Mouse (Mus musculus) midbrain, embryonic 11.5 days (tissue): Measurements from ENCODE around the gene Nat8f4. TPM values are rescaled to one million over a fixed set of nuclear protein-coding genes. Genes with fewer than 3 reads are reported as not detected.

Source experiments
- ATAC-seq: fragments of 200-750 bp; cut with Nextera tagmentation; 2 replicates; pipeline ENCODE4 v1.8.0; 2017; ENCODE audit warnings: moderate TSS enrichment, moderate library complexity; ENCODE audit not compliant: low FRiP score
- DNase-seq: peaks from one replicate; pipeline ENCODE4 v3.0.0; 2015; ENCODE audit warnings: low spot score; ENCODE audit errors: missing footprints
- H3K27ac ChIP-seq: fragments of 300-500 bp; sonication (generic); 2 replicates; pipeline ENCODE4 v1.5.1; 2014; ENCODE audit warnings: low read depth, low read length
- H3K27me3 ChIP-seq: fragments of 300-500 bp; sonication (generic); 2 replicates; pipeline ENCODE4 v1.6.1; 2014; ENCODE audit warnings: mild to moderate bottlenecking, low read length, moderate library complexity, mixed read lengths; ENCODE audit not compliant: control insufficient read depth, insufficient read depth
- H3K36me3 ChIP-seq: fragments of 300-500 bp; sonication (generic); 2 replicates; pipeline ENCODE4 v1.6.1; 2014; ENCODE audit warnings: mild to moderate bottlenecking, low read length, moderate library complexity, mixed read lengths; ENCODE audit not compliant: control insufficient read depth, insufficient read depth
- H3K4me1 ChIP-seq: fragments of 300-500 bp; sonication (generic); 2 replicates; pipeline ENCODE4 v1.6.1; 2014; ENCODE audit warnings: low read length; ENCODE audit not compliant: control insufficient read depth, insufficient read depth
- H3K4me2 ChIP-seq: fragments of 300-500 bp; sonication (generic); 2 replicates; pipeline ENCODE4 v1.6.1; 2014; ENCODE audit warnings: mild to moderate bottlenecking, moderate library complexity
- H3K4me3 ChIP-seq: fragments of 300-500 bp; sonication (generic); 2 replicates; pipeline ENCODE4 v1.5.1; 2014; ENCODE audit warnings: low read depth, low read length
- H3K9ac ChIP-seq: fragments of 300-500 bp; sonication (generic); 2 replicates; pipeline ENCODE4 v1.6.1; 2014; ENCODE audit warnings: low read length
- H3K9me3 ChIP-seq: fragments of 300-500 bp; sonication (generic); 2 replicates; pipeline ENCODE4 v1.6.1; 2016; ENCODE audit warnings: low read length; ENCODE audit not compliant: control insufficient read depth
- WGBS: fragments of 180-500 bp; shearing (Covaris S2); extraction: QIAGEN DNeasy Blood & Tissue Kit; methylation state at CpG from one replicate; pipeline ENCODE4 v1.1.7; 2014; 5-methylcytosine and 5-hydroxymethylcytosine counted together
- polyA plus RNA-seq: library from polyadenylated mRNA; unstranded; fragments of >200 nt; fragmentation: Nextera tagmentation; extraction: Ambion mirVana; gene quantifications from 2 replicates; pipeline ENCODE4 v1.2.1, GENCODE M21; 2014

Gene Nat8f4
- polyA plus RNA-seq, 1 experiment from 2014 or later, result 7.0 TPM

- Histone ChIP-seq H3K27me3 (no peaks in the 10 kb centered on the region), H3K27ac (no peak overlapping the region), H3K4me1 (no peaks in the 10 kb centered on the region), H3K4me2 (no peak overlapping the region), H3K4me3 (no peak overlapping the region), H3K9ac (no peak overlapping the region), H3K9me3 (no peaks in the 10 kb centered on the region), H3K36me3 (no peaks in the 10 kb centered on the region)
- DNase-seq, result no peak
- WGBS, result 86% methylated on average over 3 of the region's 3 CpGs
- no peak for ATAC-seq
Measured at GRCm38 (mm10) chr6:85861247-85861646, 43.4 kb downstream of the Nat8f4 start.

- no peak overlapping the region for H3K4me2 ChIP-seq
- no peak overlapping the region for H3K27ac ChIP-seq
- no peaks in the 10 kb centered on the region for H3K9me3 ChIP-seq
- DNase-seq (no peak), ATAC-seq (no peak)
- H3K36me3 ChIP-seq, result no peaks in the 10 kb centered on the region
- H3K4me3 ChIP-seq, result no peak overlapping the region
- 89% methylated on average over 1 of the region's 1 CpGs for WGBS
- H3K27me3 ChIP-seq, result no peaks in the 10 kb centered on the region
- H3K9ac ChIP-seq, result no peak overlapping the region
- no peaks in the 10 kb centered on the region for H3K4me1 ChIP-seq
Measured at GRCm38 (mm10) chr6:85856194-85856678, 48.4 kb downstream of the Nat8f4 start.

GRCm38 (mm10) chr6:85853481-85853880 is 51.2 kb downstream of the Nat8f4 start:
- Histone ChIP-seq H3K4me1 (no peaks in the 10 kb centered on the region), H3K9me3 (no peaks in the 10 kb centered on the region), H3K27me3 (no peaks in the 10 kb centered on the region), H3K4me3 (no peak overlapping the region), H3K4me2 (no peak overlapping the region), H3K27ac (no peak overlapping the region), H3K36me3 (no peaks in the 10 kb centered on the region), H3K9ac (no peak overlapping the region)
- ATAC-seq (no peak), DNase-seq (no peak)
- WGBS, result 80% methylated on average over 3 of the region's 3 CpGs

- WGBS, result 93% methylated on average over 7 of the region's 7 CpGs
- no peak overlapping the region for H3K4me3 ChIP-seq
Measured at GRCm38 (mm10) chr6:85851062-85851773, 53.5 kb downstream of the Nat8f4 start.

GRCm38 (mm10) chr6:85849240-85849639 is 55.4 kb downstream of the Nat8f4 start:
- WGBS, result 33% methylated on average over 2 of the region's 2 CpGs
- Histone ChIP-seq H3K9ac (no peak overlapping the region), H3K4me2 (no peak overlapping the region), H3K4me1 (no peaks in the 10 kb centered on the region), H3K9me3 (no peaks in the 10 kb centered on the region), H3K27me3 (no peaks in the 10 kb centered on the region), H3K27ac (no peak overlapping the region), H3K36me3 (no peaks in the 10 kb centered on the region), H3K4me3 (no peak overlapping the region)
- DNase-seq (no peak), ATAC-seq (no peak)

More at GRCm38 (mm10) chr6:85851062-85851773, 53.5 kb downstream of the Nat8f4 start:
- H3K27ac ChIP-seq, result no peak overlapping the region
- H3K4me1 ChIP-seq, result no peaks in the 10 kb centered on the region
- H3K36me3 ChIP-seq, result no peaks in the 10 kb centered on the region
- no peak overlapping the region for H3K9ac ChIP-seq
- no peak for ATAC-seq
- H3K4me2 ChIP-seq, result no peak overlapping the region
- H3K9me3 ChIP-seq, result no peaks in the 10 kb centered on the region
- no peak for DNase-seq
- no peaks in the 10 kb centered on the region for H3K27me3 ChIP-seq

Other genes with a start within 250 kb of the Nat8f4 start
- not detected in 2 replicates for gene Nat8f7, start 191.7 kb downstream of the Nat8f4 start, polyA plus RNA-seq
- gene Nat8f3, start 139.1 kb downstream of the Nat8f4 start, polyA plus RNA-seq, result 0.10 TPM in 1 of 2 replicates, not detected in the other
- gene Nat8f6, start 83.9 kb downstream of the Nat8f4 start, polyA plus RNA-seq, result not detected in 2 replicates
- not detected in 2 replicates for gene Nat8f5, start 83.9 kb downstream of the Nat8f4 start, polyA plus RNA-seq
- not detected in 2 replicates for gene Nat8, start 72.8 kb downstream of the Nat8f4 start, polyA plus RNA-seq
- not detected in 2 replicates for gene Nat8f2, start 35.7 kb downstream of the Nat8f4 start, polyA plus RNA-seq
- 33.6 and 40.7 TPM in 2 replicates for gene Tprkb, start 7.0 kb upstream of the Nat8f4 start, polyA plus RNA-seq
- 5.7 and 6.2 TPM in 2 replicates for gene Nat8f1, start 10.8 kb upstream of the Nat8f4 start, polyA plus RNA-seq
- 40.3 and 42.6 TPM in 2 replicates for gene Dusp11, start 56.8 kb upstream of the Nat8f4 start, polyA plus RNA-seq
- gene Figla, start 111.3 kb upstream of the Nat8f4 start, polyA plus RNA-seq, result not detected in 2 replicates
- gene Add2, start 123.8 kb upstream of the Nat8f4 start, polyA plus RNA-seq, result 57.8 and 64.5 TPM in 2 replicates